Mouse (Mus musculus) ES-Bruce4 (cell line): ENCODE measurements around the gene Gpr157. TPM values are rescaled to one million over a fixed set of nuclear protein-coding genes. Genes with fewer than 3 reads are reported as not detected.

Experiments
- H3K27ac ChIP-seq: 2 replicates; pipeline ENCODE4 v1.5.1; 2012; ENCODE audit warnings: low read length, inconsistent platforms; ENCODE audit not compliant: insufficient read depth
- H3K27me3 ChIP-seq: 2 replicates; pipeline ENCODE4 v1.6.1; 2012; ENCODE audit warnings: mild to moderate bottlenecking, low read length, inconsistent platforms; ENCODE audit not compliant: control insufficient read depth, poor library complexity, insufficient read depth, severe bottlenecking
- H3K36me3 ChIP-seq: 2 replicates; pipeline ENCODE4 v1.6.1; 2012; ENCODE audit warnings: inconsistent platforms, mild to moderate bottlenecking, low read length, moderate library complexity; ENCODE audit not compliant: control insufficient read depth, poor library complexity, insufficient read depth, severe bottlenecking
- H3K4me1 ChIP-seq: one replicate; pipeline ENCODE4 v1.8.1; 2011; ENCODE audit warnings: low read length; ENCODE audit not compliant: control insufficient read depth, insufficient read depth
- H3K4me3 ChIP-seq: 2 replicates; pipeline ENCODE4 v1.5.1; 2011; ENCODE audit warnings: low read depth, mild to moderate bottlenecking, low read length
- H3K9ac ChIP-seq: 2 replicates; pipeline ENCODE4 v1.6.1; 2012; ENCODE audit warnings: low read depth, mild to moderate bottlenecking, inconsistent platforms; ENCODE audit not compliant: poor library complexity, severe bottlenecking
- H3K9me3 ChIP-seq: replicated peaks from 2 replicates; pipeline ENCODE4 v1.6.1; 2012; ENCODE audit warnings: mild to moderate bottlenecking, low read length, inconsistent platforms; ENCODE audit not compliant: control insufficient read depth, poor library complexity, insufficient read depth, severe bottlenecking
- CTCF ChIP-seq: IDR thresholded peaks from one replicate; pipeline ENCODE4 v1.8.1; 2011; ENCODE audit warnings: low read depth, low read length
- EP300 ChIP-seq: IDR thresholded peaks from 2 replicates; pipeline ENCODE4 v1.6.1; 2011; ENCODE audit warnings: low read depth, low read length; ENCODE audit not compliant: insufficient read depth
- POLR2A ChIP-seq: IDR thresholded peaks from one replicate; pipeline ENCODE4 v1.8.1; 2011; ENCODE audit warnings: low read length; ENCODE audit not compliant: insufficient read depth
- polyA plus RNA-seq: library from polyadenylated mRNA; stranded (reverse); fragments of >200 nt; gene quantifications from 2 replicates; pipeline ENCODE4 v1.2.4, GENCODE M21; 2011; ENCODE audit warnings: low read depth; ENCODE audit not compliant: missing spikeins, insufficient read depth, insufficient read length

Gpr157 gene
- polyA plus RNA-seq, 1 experiment: 2.2 TPM

DNA sequence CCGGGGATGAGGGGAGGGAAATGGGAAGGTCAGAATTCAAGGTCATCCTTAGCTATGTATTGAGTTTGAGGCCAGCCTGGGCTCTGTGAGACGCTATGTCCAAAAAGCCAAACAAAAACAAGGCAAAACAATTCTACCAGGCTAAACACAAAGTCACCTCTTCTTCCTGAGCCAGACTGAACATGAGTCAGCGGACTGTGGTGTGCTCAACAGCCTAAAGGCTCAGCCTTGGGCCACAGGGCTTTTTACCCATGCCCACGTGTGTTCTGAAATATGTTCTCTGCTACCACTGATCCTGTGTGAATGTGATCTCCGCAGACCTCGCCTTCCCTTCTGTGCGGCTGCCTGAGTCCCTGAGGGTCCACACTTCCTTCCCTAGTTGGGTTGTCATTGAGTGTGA is 31.0 kb upstream of the Gpr157 start:
- H3K27ac ChIP-seq: no peak overlapping the region
- H3K27me3 ChIP-seq: no peaks in the 10 kb centered on the region
- H3K9me3 ChIP-seq: no peaks in the 10 kb centered on the region
- no peak overlapping the region for H3K9ac ChIP-seq
- no peak overlapping the region for H3K4me3 ChIP-seq
- TF ChIP-seq EP300: no peak
- TF ChIP-seq CTCF: no peak
- no peak for TF ChIP-seq POLR2A
- peaks cover under 1% of the 10 kb centered on the region for H3K4me1 ChIP-seq
- H3K36me3 ChIP-seq: peaks cover 68% of the 10 kb centered on the region

DNA sequence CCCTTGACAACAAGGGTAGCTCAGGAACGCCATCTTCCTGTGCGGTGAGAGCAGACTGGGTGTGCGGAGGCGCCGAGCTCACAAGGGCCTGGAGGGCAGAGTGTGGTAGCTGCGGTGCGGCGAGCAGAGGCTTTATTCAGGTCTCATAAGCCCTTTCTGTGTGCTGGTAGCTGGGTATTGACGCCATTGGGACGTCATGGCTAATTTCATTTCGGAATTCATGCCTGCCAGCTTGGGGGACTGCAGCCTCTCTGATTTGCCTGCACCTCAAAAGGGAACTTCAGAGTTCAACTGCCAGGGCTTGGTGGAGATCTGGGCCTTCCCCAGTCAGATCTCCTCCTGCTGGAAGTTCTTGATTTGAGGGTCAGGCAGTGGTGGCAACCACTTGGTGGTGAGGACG is 29.4 kb upstream of the Gpr157 start:
- Histone ChIP-seq H3K27ac (no peak overlapping the region), H3K9ac (no peak overlapping the region), H3K4me1 (peaks cover 2% of the 10 kb centered on the region), H3K27me3 (no peaks in the 10 kb centered on the region), H3K36me3 (peaks cover 72% of the 10 kb centered on the region), H3K4me3 (no peak overlapping the region), H3K9me3 (no peaks in the 10 kb centered on the region)
- TF ChIP-seq CTCF (no peak), POLR2A (no peak), EP300 (no peak)

DNA sequence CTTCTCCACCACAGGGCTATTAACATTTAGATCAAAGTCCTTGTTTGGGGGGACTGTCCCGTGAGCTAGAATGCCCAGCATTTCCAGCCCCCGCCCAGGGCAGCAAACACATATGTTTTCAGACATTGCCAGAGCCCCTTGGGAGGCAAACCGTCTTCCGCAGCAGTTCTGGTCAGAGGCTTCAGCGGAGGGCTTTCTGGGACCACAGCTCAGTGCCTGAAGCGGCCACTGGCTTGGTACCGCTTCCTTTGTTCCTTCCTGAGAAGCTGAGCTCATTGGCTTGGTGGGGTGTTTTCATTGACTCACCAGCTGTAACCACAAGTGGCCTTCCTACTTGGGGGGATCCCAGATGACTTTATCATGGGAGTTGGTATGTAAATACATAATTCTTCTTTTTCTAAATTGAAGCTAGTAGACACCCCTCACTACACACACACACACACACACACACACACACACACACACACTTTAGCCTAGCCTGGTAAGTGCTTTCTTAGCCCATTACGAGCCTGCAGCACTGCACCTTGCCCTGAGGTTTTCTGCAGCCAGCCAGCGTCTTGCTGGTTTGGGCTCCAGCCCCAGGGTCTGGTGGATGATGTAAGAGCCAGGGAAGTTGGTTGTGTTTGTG is 27.2 kb upstream of the Gpr157 start:
- Histone ChIP-seq H3K4me1 (peaks cover 2% of the 10 kb centered on the region), H3K27ac (no peak overlapping the region), H3K9me3 (no peaks in the 10 kb centered on the region), H3K9ac (no peak overlapping the region), H3K36me3 (peaks cover 65% of the 10 kb centered on the region), H3K27me3 (no peaks in the 10 kb centered on the region), H3K4me3 (no peak overlapping the region)
- TF ChIP-seq EP300 (no peak), POLR2A (no peak), CTCF (no peak)

DNA sequence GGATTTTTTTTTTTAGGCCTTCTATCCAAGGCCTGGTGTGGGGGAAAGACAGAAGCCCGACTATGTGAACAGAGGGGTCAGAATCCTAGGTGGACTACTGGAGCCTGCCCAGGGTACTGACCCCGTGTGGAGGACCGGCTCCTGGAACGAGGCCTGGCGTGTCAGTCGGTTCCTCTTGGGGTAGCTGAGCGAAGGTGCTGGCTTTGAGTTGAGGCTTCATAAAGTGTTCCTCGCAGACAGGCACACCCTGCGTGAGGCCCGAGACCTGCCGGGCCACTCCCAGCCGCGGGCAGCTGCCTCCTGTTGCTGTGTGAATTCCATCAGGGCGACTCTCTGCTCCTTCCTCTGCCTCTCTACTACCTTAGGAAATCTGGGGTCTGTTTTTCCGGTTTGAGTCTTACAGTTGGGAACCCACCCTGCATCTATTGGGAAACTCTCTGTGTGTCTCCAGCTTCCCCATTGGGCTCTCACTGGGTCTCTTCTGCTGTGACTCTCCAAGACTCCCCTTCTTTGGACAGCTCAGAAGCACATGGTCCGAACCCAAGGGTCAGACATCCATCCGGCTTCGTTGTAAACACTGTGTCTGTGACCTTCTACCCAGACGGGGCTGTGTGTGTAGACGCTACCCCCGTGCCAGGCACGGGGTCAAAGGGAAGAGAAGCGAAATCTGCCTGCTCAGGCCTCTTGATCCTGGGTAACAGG is 26.5 kb upstream of the Gpr157 start:
- TF ChIP-seq EP300: no peak
- TF ChIP-seq CTCF: no peak
- no peak for TF ChIP-seq POLR2A
- Histone ChIP-seq H3K27ac (no peak overlapping the region), H3K36me3 (peaks cover 61% of the 10 kb centered on the region), H3K4me1 (peaks cover 4% of the 10 kb centered on the region), H3K9ac (no peak overlapping the region), H3K27me3 (no peaks in the 10 kb centered on the region), H3K4me3 (no peak overlapping the region), H3K9me3 (no peaks in the 10 kb centered on the region)

DNA sequence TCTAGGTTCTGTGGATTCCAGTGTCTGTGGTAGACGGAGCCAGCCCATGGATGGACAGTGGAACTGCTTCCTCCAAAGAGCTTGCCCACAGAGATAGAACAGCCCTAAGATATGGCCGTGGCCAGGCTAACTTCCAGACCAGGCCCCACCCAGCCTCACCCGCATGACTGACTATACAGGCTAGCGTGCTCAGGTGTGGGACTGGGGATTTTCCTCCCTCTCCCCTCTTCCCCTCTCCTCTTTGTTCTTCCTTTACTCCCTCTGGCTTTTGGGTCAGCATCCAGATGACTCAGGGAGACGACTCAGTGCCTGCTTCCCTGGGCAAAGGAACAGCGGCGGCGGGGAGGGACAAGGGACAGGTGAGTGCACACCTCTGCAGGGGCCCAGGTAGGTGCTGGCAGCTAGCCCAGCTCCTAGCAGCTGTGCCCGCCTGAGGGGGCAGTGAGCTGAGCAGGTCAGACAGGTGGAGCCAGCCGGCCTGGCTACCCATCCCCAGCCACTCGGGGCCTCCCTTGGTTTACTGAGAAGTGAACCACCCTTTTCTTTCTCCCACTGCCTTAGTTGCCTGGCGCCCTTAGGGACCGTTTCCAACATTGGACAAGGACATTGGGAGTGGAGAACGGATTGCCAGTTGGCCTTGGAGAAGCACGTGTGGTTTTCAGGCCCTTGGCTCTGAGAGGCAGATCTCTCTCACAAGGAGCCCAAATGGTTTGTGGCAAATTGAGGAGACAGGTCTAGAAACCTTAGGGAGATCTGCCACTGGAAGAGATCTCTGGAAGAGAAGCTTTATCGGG is 25.5 kb upstream of the Gpr157 start:
- Histone ChIP-seq H3K4me1 (peaks cover 4% of the 10 kb centered on the region), H3K9ac (no peak overlapping the region), H3K27me3 (no peaks in the 10 kb centered on the region), H3K27ac (no peak overlapping the region), H3K4me3 (no peak overlapping the region), H3K9me3 (no peaks in the 10 kb centered on the region), H3K36me3 (peaks cover 61% of the 10 kb centered on the region)
- no peak for TF ChIP-seq POLR2A
- TF ChIP-seq CTCF: no peak
- TF ChIP-seq EP300: no peak

DNA sequence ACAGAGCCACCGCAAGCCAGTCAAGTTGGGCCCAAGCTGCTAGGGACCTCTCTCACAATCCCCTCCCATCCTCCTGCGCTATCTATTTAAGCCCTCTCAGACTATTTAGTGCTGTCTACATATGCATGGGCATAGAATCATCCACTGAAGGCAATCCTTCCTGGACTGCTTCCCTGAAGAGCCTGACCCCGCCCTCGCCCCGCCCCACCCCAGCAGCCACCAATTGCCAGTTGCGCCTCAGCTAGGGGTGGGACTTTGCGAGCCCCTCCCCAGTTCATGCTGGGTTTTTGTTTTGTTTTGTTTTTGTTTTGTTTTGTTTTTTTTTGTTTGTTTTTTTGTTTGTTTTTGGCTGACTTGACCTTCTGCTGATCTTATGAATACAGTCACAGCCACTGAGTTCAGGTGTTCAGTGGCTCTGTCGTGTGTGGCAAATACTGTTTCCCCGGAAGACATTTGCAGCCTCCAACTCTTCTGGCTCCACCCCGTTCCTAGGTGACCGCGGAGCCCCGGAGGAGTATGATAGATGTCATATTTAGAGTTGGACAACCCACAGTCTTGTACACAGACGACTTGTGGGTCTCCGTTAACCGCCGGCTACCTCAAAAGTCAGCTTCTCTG is 20.4 kb upstream of the Gpr157 start:
- TF ChIP-seq CTCF (no peak), EP300 (no peak), POLR2A (no peak)
- no peak overlapping the region for H3K4me3 ChIP-seq
- no peaks in the 10 kb centered on the region for H3K27me3 ChIP-seq
- peaks cover 2% of the 10 kb centered on the region for H3K4me1 ChIP-seq
- peaks cover 42% of the 10 kb centered on the region for H3K36me3 ChIP-seq
- H3K9me3 ChIP-seq: no peaks in the 10 kb centered on the region
- no peak overlapping the region for H3K9ac ChIP-seq
- no peak overlapping the region for H3K27ac ChIP-seq
